ENCODE assay signal across 27 mouse cellular contexts in the genomic region with DNA sequence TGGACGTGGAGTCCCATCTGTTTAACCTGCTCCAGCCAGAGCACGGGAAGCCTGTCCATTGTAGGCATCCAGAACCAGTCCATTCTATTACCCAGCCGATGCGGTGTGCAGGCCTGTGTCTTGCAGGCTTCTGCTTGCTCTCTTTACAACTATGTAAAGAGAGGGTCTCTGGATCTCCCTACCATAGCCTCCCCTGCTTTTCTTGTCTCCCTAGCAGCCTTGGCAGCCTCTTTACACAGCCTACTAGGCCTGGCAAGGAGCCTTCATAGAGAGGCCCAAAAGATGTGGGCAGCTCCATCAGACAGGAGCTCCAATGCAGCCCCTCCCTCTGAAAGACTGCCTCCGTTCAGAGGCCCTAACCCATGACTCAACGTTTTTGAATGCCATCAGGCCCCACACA. TPM values are rescaled to one million over a fixed set of nuclear protein-coding genes. Genes with fewer than 3 reads are reported as not detected.
DNase-seq lines count a peak whose midpoint lies in the region; ATAC-seq and TF ChIP-seq lines count a peak whose summit lies in the region.
"Had no signal": no experiment of that assay in that cellular context is flagged by ENCODE, and none has a peak within 500 bp of the region (broad histone marks: within the 10 kb centered on the region; RNA-seq: fewer than 3 reads in every experiment).

No protein-coding gene starts in this region.

- intact Hi-C loops in left cerebral cortex, postnatal 4 days (cut with DNase I), result no loop called here

- 73% methylated on average over 6 of the region's 6 CpGs for WGBS in midbrain, postnatal 0 days
- WGBS in midbrain, embryonic 13.5 days, result 79% methylated on average over 6 of the region's 6 CpGs
- 34% methylated on average over 6 of the region's 6 CpGs for WGBS in olfactory bulb, adult 2 months

- DNase-seq in heart, adult 11 months, result peak; percentile 80
- DNase-seq in heart, adult 8-10 months (ENCODE audit: low spot score), result no peak
- peak; percentile 52 to 60 for DNase-seq in left cerebral cortex, adult 18-20 months (ENCODE audit: low spot score in 2 of 2)
- no peak for DNase-seq in left cerebral cortex, postnatal 4 days
- peak; percentile 55 for DNase-seq in midbrain, postnatal 0 days (ENCODE audit: low spot score)
- no peak for DNase-seq in cerebellum, adult 18-20 months
- DNase-seq: adrenal gland, postnatal 25 days; embryo, embryonic 11 days; gastrocnemius, postnatal 10 days; kidney, adult 8-10 months; kidney, postnatal 10 days; lung, embryonic 14.5 days; lung, postnatal 14 days had no signal

- H3K9me3 ChIP-seq in midbrain, postnatal 0 days (ENCODE audit: low read length), result no peaks in the 10 kb centered on the region
- no peaks in the 10 kb centered on the region for H3K9me3 ChIP-seq in midbrain, embryonic 13.5 days
- H3K9me3 ChIP-seq: embryonic facial prominence, embryonic 12.5 days; heart, embryonic 10.5 days; heart, embryonic 15.5 days; hindbrain, embryonic 13.5 days; intestine, embryonic 15.5 days; limb, embryonic 12.5 days; liver, embryonic 15.5 days; neural tube, embryonic 15.5 days; stomach, embryonic 15.5 days had no signal

- H3K27ac ChIP-seq in midbrain, postnatal 0 days (ENCODE audit: low read depth, low read length), result no peak overlapping the region
- H3K27ac ChIP-seq in midbrain, embryonic 13.5 days, result no peak overlapping the region
- H3K27ac ChIP-seq in olfactory bulb, adult 2 months (ENCODE audit: insufficient read depth, low read depth, low read length), result peak overlapping the region; percentile 96
- H3K27ac ChIP-seq: embryonic facial prominence, embryonic 12.5 days; heart, embryonic 10.5 days; heart, embryonic 15.5 days; hindbrain, embryonic 13.5 days; intestine, embryonic 15.5 days; limb, embryonic 12.5 days; liver, embryonic 15.5 days; neural tube, embryonic 15.5 days; stomach, embryonic 15.5 days had no signal

- ATAC-seq in midbrain, postnatal 0 days (ENCODE audit: low FRiP score), result no peak
- ATAC-seq in midbrain, embryonic 13.5 days, result no peak
- ATAC-seq: CD4-positive, CD25-positive, alpha-beta regulatory T cell, adult 4 months; forebrain, embryonic 14.5 days; intestine, embryonic 15.5 days had no signal

- H3K4me3 ChIP-seq in midbrain, postnatal 0 days (ENCODE audit: low read depth, low read length), result no peak overlapping the region
- H3K4me3 ChIP-seq in midbrain, embryonic 13.5 days (replicated peaks), result no peak overlapping the region
- H3K4me3 ChIP-seq in olfactory bulb, adult 2 months (ENCODE audit: insufficient read depth, low read depth, low read length), result no peak overlapping the region
- H3K4me3 ChIP-seq: embryonic facial prominence, embryonic 12.5 days; heart, embryonic 10.5 days; heart, embryonic 15.5 days; hindbrain, embryonic 13.5 days; intestine, embryonic 15.5 days; limb, embryonic 12.5 days; liver, embryonic 15.5 days; neural tube, embryonic 15.5 days; stomach, embryonic 15.5 days had no signal

- no peak for TF ChIP-seq POLR2A in olfactory bulb, adult 2 months (IDR thresholded peaks at IDR 0.05; ENCODE audit: insufficient read depth, low read depth, low read length)

- H3K36me3 ChIP-seq in midbrain, postnatal 0 days (ENCODE audit: insufficient read depth, low read length), result no peaks in the 10 kb centered on the region
- no peaks in the 10 kb centered on the region for H3K36me3 ChIP-seq in midbrain, embryonic 13.5 days
- H3K36me3 ChIP-seq: embryonic facial prominence, embryonic 12.5 days; heart, embryonic 10.5 days; heart, embryonic 15.5 days; hindbrain, embryonic 13.5 days; intestine, embryonic 15.5 days; limb, embryonic 12.5 days; liver, embryonic 15.5 days; neural tube, embryonic 15.5 days; stomach, embryonic 15.5 days had no signal

- no peaks in the 10 kb centered on the region for H3K27me3 ChIP-seq in midbrain, postnatal 0 days (ENCODE audit: insufficient read depth, low read length)
- H3K27me3 ChIP-seq in midbrain, embryonic 13.5 days, result no peaks in the 10 kb centered on the region
- H3K27me3 ChIP-seq: embryonic facial prominence, embryonic 12.5 days; heart, embryonic 15.5 days; hindbrain, embryonic 13.5 days; intestine, embryonic 15.5 days; limb, embryonic 12.5 days; liver, embryonic 15.5 days; neural tube, embryonic 15.5 days; stomach, embryonic 15.5 days had no signal

- H3K4me2 ChIP-seq in midbrain, postnatal 0 days (ENCODE audit: low read depth, low read length, poor library complexity, severe bottlenecking), result no peak overlapping the region
- no peak overlapping the region for H3K4me2 ChIP-seq in midbrain, embryonic 13.5 days (replicated peaks)
- H3K4me2 ChIP-seq: embryonic facial prominence, embryonic 12.5 days; heart, embryonic 15.5 days; hindbrain, embryonic 13.5 days; intestine, embryonic 15.5 days; limb, embryonic 12.5 days; liver, embryonic 15.5 days; lung, embryonic 14.5 days; neural tube, embryonic 15.5 days; stomach, embryonic 15.5 days had no signal

- no peak for TF ChIP-seq CTCF in midbrain, postnatal 0 days (IDR thresholded peaks at IDR 0.05)
- no peak for TF ChIP-seq CTCF in olfactory bulb, adult 2 months (IDR thresholded peaks at IDR 0.05; ENCODE audit: insufficient read depth, low read depth, low read length)

- peaks cover 2% of the 10 kb centered on the region; the same call in 1 of the 2 replicates for H3K4me1 ChIP-seq in midbrain, postnatal 0 days (ENCODE audit: insufficient read depth, low read length)
- peaks cover 12% of the 10 kb centered on the region for H3K4me1 ChIP-seq in midbrain, embryonic 13.5 days (replicated peaks)
- H3K4me1 ChIP-seq in olfactory bulb, adult 2 months (ENCODE audit: control insufficient read depth, insufficient read depth, low read length), result peaks cover 30% of the 10 kb centered on the region
- H3K4me1 ChIP-seq: embryonic facial prominence, embryonic 12.5 days; intestine, embryonic 15.5 days; limb, embryonic 12.5 days; liver, embryonic 15.5 days; stomach, embryonic 15.5 days had no signal

- H3K9ac ChIP-seq in midbrain, postnatal 0 days (replicated peaks; ENCODE audit: low read length, poor library complexity, severe bottlenecking), result no peak overlapping the region
- H3K9ac ChIP-seq in midbrain, embryonic 13.5 days (replicated peaks), result no peak overlapping the region
- H3K9ac ChIP-seq: embryonic facial prominence, embryonic 12.5 days; heart, embryonic 15.5 days; hindbrain, embryonic 13.5 days; intestine, embryonic 15.5 days; limb, embryonic 12.5 days; liver, embryonic 15.5 days; lung, embryonic 14.5 days; neural tube, embryonic 15.5 days; stomach, embryonic 15.5 days had no signal

RNA-seq across cellular contexts. Expression of gene Dock3, which starts 17.4 kb away (rescaled TPM):
- total RNA-seq in heart, adult 8-10 months (2022), result 10 to 100 TPM; 15.1 to 23.8 (median 19.8) TPM
- total RNA-seq in left cerebral cortex, adult 18-20 months (2021), result 100 to 1,000 TPM; 199 to 214 TPM
- 100 to 1,000 TPM; 159 to 181 TPM for total RNA-seq in left cerebral cortex, postnatal 4 days (2021)
- total RNA-seq in midbrain, postnatal 0 days (2014; rRNA removed), result 56.3 and 58.8 TPM in 2 replicates
- 17.7 and 20.5 TPM in 2 replicates for polyA plus RNA-seq in midbrain, postnatal 0 days (2015; fragmentation: Nextera tagmentation; extraction: Ambion mirVana)
- polyA plus RNA-seq in midbrain, embryonic 13.5 days (2015; fragmentation: Nextera tagmentation; extraction: Ambion mirVana), result 14.0 and 20.2 TPM in 2 replicates
- polyA plus RNA-seq in olfactory bulb, adult 2 months (2012; ENCODE audit: insufficient read depth, insufficient read length, low replicate concordance, missing spikeins), result 452 TPM in 1 of 2 replicates, not detected in the other
- total RNA-seq: liver, adult 2 months had no signal
- polyA plus RNA-seq: liver, adult 2 months had no signal

RNA-seq across cellular contexts. Expression of gene Mapkapk3, which starts 40.5 kb away (rescaled TPM):
- total RNA-seq in heart, adult 8-10 months (2022), result 10 to 100 TPM; 27.2 to 38.4 (median 32.0) TPM
- 1 to 10 TPM; 3.3 to 4.3 TPM for total RNA-seq in left cerebral cortex, adult 18-20 months (2021)
- total RNA-seq in left cerebral cortex, postnatal 4 days (2021), result 1 to 10 TPM; 3.3 to 4.8 TPM
- total RNA-seq in midbrain, postnatal 0 days (2014; rRNA removed), result 2.3 and 3.2 TPM in 2 replicates
- 1.3 and 2.2 TPM in 2 replicates for polyA plus RNA-seq in midbrain, postnatal 0 days (2015; fragmentation: Nextera tagmentation; extraction: Ambion mirVana)
- 1.7 and 1.9 TPM in 2 replicates for polyA plus RNA-seq in midbrain, embryonic 13.5 days (2015; fragmentation: Nextera tagmentation; extraction: Ambion mirVana)
- polyA plus RNA-seq in olfactory bulb, adult 2 months (2012; ENCODE audit: insufficient read depth, insufficient read length, low replicate concordance, missing spikeins), result not detected in 2 replicates

RNA-seq across cellular contexts. Expression of gene Cish, which starts 46.7 kb away (rescaled TPM):
- 100 to 1,000 TPM in 3 of 4 experiments, 10 to 100 TPM in 1; 87.1 to 234 (median 146) TPM for total RNA-seq in heart, adult 8-10 months (2022)
- 1 to 10 TPM; 6.9 to 9.1 TPM for total RNA-seq in left cerebral cortex, adult 18-20 months (2021)
- 10 to 100 TPM; 16.4 to 17.5 TPM for total RNA-seq in left cerebral cortex, postnatal 4 days (2021)
- total RNA-seq in midbrain, postnatal 0 days (2014; rRNA removed), result 2.4 and 6.0 TPM in 2 replicates
- polyA plus RNA-seq in midbrain, postnatal 0 days (2015; fragmentation: Nextera tagmentation; extraction: Ambion mirVana), result 6.5 and 6.7 TPM in 2 replicates
- 6.3 and 6.6 TPM in 2 replicates for polyA plus RNA-seq in midbrain, embryonic 13.5 days (2015; fragmentation: Nextera tagmentation; extraction: Ambion mirVana)
- polyA plus RNA-seq in olfactory bulb, adult 2 months (2012; ENCODE audit: insufficient read depth, insufficient read length, low replicate concordance, missing spikeins), result not detected in 2 replicates

Comparison
In these comparisons a context has a peak if more than half of its experiments do, and no peak if none do; other contexts are left out.
1. DNase-seq: peak in heart, adult 11 months (single experiment), left cerebral cortex, adult 18-20 months (2 of 2) and midbrain, postnatal 0 days (single experiment); none in heart, adult 8-10 months (single experiment), left cerebral cortex, postnatal 4 days (single experiment) and cerebellum, adult 18-20 months (0 of 2).
2. RNA of gene Cish, which starts 46.7 kb away (total RNA-seq): 87.1 to 234 TPM in heart, adult 8-10 months; 16.4 to 17.5 TPM in left cerebral cortex, postnatal 4 days, 6.9 to 9.1 TPM in left cerebral cortex, adult 18-20 months and 2.4 to 6.0 TPM in midbrain, postnatal 0 days; every median in the first group is over 4 times any median in the second.